Mouse (Mus musculus) heart, embryonic 15.5 days (tissue): ENCODE measurements around the gene Ccdc88c. TPM values are rescaled to one million over a fixed set of nuclear protein-coding genes. Genes with fewer than 3 reads are reported as not detected.

Source experiments
- ATAC-seq: fragments of 200-750 bp; cut with Nextera tagmentation; replicated peaks from 2 replicates; pipeline ENCODE4 v1.8.0; 2017; ENCODE audit warnings: low read depth, moderate TSS enrichment; ENCODE audit not compliant: insufficient number of reproducible peaks, insufficient read depth, low FRiP score
- H3K27ac ChIP-seq: fragments of 300-500 bp; sonication (generic); 2 replicates; pipeline ENCODE4 v1.5.1; 2015; ENCODE audit warnings: mild to moderate bottlenecking, inconsistent platforms
- H3K27me3 ChIP-seq: fragments of 300-500 bp; sonication (generic); 2 replicates; pipeline ENCODE4 v1.6.1; 2015; ENCODE audit warnings: inconsistent platforms
- H3K36me3 ChIP-seq: fragments of 300-500 bp; sonication (generic); 2 replicates; pipeline ENCODE4 v1.6.1; 2015; ENCODE audit warnings: mild to moderate bottlenecking, inconsistent platforms
- H3K4me1 ChIP-seq: fragments of 300-500 bp; sonication (generic); replicated peaks from 2 replicates; pipeline ENCODE4 v1.6.1; 2015; ENCODE audit warnings: inconsistent platforms
- H3K4me2 ChIP-seq: fragments of 300-500 bp; sonication (generic); 2 replicates; pipeline ENCODE4 v1.6.1; 2015; ENCODE audit warnings: inconsistent platforms, mild to moderate bottlenecking, moderate library complexity
- H3K4me3 ChIP-seq: fragments of 300-500 bp; sonication (generic); 2 replicates; pipeline ENCODE4 v1.5.1; 2015; ENCODE audit warnings: mild to moderate bottlenecking, inconsistent platforms
- H3K9ac ChIP-seq: fragments of 300-500 bp; sonication (generic); 2 replicates; pipeline ENCODE4 v1.6.1; 2015; ENCODE audit warnings: mild to moderate bottlenecking, inconsistent platforms
- H3K9me3 ChIP-seq: fragments of 300-500 bp; sonication (generic); replicated peaks from 2 replicates; pipeline ENCODE4 v1.6.1; 2016; ENCODE audit warnings: inconsistent platforms
- WGBS: fragments of 180-500 bp; shearing (Covaris S2); methylation state at CpG from one replicate; pipeline ENCODE4 v1.1.7; 2015; ENCODE audit warnings: mixed read lengths; 5-methylcytosine and 5-hydroxymethylcytosine counted together
- microRNA counts: library from miRNA; unstranded; fragments of <30 nt; microRNA quantifications from one replicate; lab custom pipeline; 2016
- microRNA-seq: library from miRNA; unstranded; fragments of <30 nt; microRNA quantifications from one replicate; pipeline ENCODE4, GENCODE M21; 2016
- polyA plus RNA-seq: library from polyadenylated mRNA; unstranded; fragments of >200 nt; fragmentation: Nextera tagmentation; extraction: Ambion mirVana; gene quantifications from 2 replicates; pipeline ENCODE4 v1.2.1, GENCODE M21; 2015

The Ccdc88c gene
- polyA plus RNA-seq, 1 experiment from 2014 or later, result 2.4 TPM

DNA sequence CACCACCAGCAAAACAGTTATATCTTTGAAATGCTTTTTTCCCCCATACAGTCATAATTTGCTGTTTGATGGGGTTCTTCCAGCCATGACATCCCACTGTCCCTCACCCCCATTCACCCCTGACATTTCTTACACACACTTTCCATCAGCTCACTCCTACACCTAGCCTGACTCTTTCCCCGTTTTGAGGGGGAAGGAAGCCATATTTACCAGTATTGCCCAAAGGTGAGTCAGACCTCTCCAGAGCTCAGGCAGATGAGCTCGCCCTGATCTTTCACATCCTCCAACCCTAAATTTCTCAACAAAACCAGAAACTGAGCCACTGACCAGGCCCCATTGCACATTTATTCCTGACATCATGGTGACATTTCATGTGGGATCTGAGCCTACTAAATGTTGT is 157.0 kb downstream of the Ccdc88c start:
- Histone ChIP-seq H3K27me3 (no peaks in the 10 kb centered on the region), H3K9ac (no peak overlapping the region), H3K4me3 (no peak overlapping the region), H3K4me2 (no peak overlapping the region), H3K4me1 (no peaks in the 10 kb centered on the region), H3K27ac (no peak overlapping the region), H3K9me3 (no peaks in the 10 kb centered on the region), H3K36me3 (no peaks in the 10 kb centered on the region)
- 72% methylated on average over 2 of the region's 2 CpGs for WGBS
- no peak for ATAC-seq

DNA sequence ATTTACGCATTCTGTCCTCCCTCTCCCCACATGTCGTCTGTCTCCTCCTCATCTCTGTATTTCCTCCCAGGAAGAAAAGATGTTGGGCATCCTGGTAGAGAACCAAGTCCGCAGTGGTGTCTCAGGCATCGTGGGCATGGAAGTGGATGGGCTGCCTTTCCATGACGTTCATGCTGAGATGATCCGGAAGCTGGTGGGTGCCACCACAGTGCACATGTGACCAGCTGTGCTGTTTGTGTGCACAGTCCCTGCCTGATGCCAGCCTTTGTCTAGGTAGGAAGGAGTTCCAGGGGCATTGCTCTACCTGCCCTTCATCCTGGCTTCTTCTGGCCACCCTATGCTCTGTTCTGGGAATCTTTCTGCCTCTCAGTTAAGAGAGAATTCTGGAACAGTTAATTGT is 157.6 kb downstream of the Ccdc88c start:
- 83% methylated on average over 6 of the region's 6 CpGs for WGBS
- H3K9ac ChIP-seq, result no peak overlapping the region
- no peaks in the 10 kb centered on the region for H3K27me3 ChIP-seq
- no peaks in the 10 kb centered on the region for H3K9me3 ChIP-seq
- no peaks in the 10 kb centered on the region for H3K4me1 ChIP-seq
- H3K4me2 ChIP-seq, result no peak overlapping the region
- H3K4me3 ChIP-seq, result no peak overlapping the region
- no peak for ATAC-seq
- no peaks in the 10 kb centered on the region for H3K36me3 ChIP-seq
- no peak overlapping the region for H3K27ac ChIP-seq

DNA sequence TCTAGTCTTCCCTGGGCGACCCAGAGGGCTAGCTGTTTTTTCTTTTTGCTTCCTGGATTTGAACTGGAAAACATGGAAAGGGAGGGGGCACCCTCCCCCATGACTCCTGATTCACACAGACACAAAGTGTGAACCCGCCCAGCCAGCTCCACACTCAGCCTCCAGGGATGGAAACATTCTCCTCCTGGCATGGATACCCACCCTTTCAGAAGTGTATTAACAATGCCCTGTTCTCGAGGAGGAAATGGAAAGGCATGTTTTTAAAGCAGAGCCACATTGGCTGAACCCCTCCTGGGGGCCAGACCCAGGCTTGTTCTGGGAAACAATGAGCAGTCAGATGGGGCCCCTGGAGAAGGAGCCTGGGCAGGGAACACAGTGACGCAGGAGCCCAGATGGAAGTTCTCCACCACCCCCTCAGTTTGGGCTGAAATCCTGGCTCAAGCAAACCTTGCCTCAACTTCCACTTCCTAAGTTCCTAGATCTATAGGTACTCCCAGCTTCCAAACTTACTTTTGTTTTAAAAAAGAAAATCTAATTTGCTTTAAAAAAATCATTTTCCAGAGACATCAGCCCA is 160.7 kb downstream of the Ccdc88c start:
- Histone ChIP-seq H3K4me3 (no peak overlapping the region), H3K4me2 (no peak overlapping the region), H3K9ac (no peak overlapping the region), H3K4me1 (no peaks in the 10 kb centered on the region), H3K27me3 (no peaks in the 10 kb centered on the region), H3K9me3 (no peaks in the 10 kb centered on the region), H3K36me3 (no peaks in the 10 kb centered on the region), H3K27ac (no peak overlapping the region)
- 0 out of 2 replicates have a peak, but pooled peaks have one; percentile 31 for ATAC-seq
- WGBS, result 48% methylated on average over 4 of the region's 4 CpGs

DNA sequence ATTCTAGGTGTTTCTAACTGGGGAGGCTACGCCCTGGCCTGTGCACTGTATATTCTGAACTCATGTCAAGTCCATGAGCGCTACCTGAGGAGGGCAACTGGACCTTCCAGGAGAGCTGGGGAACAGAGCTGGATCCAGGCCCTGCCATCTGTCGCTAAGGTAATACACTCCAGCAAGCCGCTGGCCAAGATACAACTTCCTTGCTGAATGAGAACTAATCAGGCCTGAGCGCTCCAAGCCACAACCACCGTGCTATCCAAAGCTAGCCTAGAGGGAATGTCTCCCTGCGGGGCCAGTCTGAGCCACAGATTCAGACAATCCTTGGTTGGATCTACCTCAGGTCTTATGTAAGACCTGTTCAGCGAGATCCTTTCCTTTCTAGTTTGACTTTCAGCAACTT is 161.8 kb downstream of the Ccdc88c start:
- no peak overlapping the region for H3K27ac ChIP-seq
- no peak overlapping the region for H3K9ac ChIP-seq
- 86% methylated on average over 8 of the region's 8 CpGs for WGBS
- no peaks in the 10 kb centered on the region for H3K27me3 ChIP-seq
- no peaks in the 10 kb centered on the region for H3K4me1 ChIP-seq
- H3K4me2 ChIP-seq, result no peak overlapping the region
- no peaks in the 10 kb centered on the region for H3K36me3 ChIP-seq
- no peak overlapping the region for H3K4me3 ChIP-seq
- ATAC-seq, result no peak
- no peaks in the 10 kb centered on the region for H3K9me3 ChIP-seq

DNA sequence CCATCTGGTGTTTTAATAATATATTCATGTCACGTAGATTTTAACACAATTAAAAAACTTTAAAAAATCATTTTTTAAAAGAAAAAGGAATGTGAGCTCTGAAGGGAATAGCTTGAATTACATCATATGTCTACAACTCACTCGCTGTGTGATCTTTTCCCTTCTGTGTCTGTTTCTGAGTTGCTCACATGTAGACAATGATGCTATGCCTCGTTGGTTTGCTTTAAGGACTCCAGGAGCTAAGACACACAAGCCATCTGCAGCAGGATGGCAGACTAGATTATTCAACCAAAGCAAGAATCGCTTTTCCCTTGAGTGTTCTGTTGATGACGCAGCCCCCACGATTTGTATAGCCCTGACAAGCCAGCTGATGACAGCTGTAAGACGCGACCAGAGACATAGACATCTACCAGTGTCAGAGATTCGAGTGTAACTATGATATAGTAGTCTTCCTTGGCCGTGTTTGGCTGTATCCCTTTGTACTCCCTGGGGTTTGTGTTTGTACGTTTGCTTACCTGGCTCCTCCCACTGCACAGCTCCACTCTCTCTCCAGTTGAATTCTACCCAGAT is 163.3 kb downstream of the Ccdc88c start:
- no peak overlapping the region for H3K4me2 ChIP-seq
- H3K27me3 ChIP-seq, result no peaks in the 10 kb centered on the region
- 57% methylated on average over 11 of the region's 11 CpGs for WGBS
- H3K27ac ChIP-seq, result no peak overlapping the region
- H3K4me3 ChIP-seq, result no peak overlapping the region
- no peaks in the 10 kb centered on the region for H3K36me3 ChIP-seq
- H3K9ac ChIP-seq, result no peak overlapping the region
- ATAC-seq, result no peak
- H3K9me3 ChIP-seq, result no peaks in the 10 kb centered on the region
- H3K4me1 ChIP-seq, result no peaks in the 10 kb centered on the region

DNA sequence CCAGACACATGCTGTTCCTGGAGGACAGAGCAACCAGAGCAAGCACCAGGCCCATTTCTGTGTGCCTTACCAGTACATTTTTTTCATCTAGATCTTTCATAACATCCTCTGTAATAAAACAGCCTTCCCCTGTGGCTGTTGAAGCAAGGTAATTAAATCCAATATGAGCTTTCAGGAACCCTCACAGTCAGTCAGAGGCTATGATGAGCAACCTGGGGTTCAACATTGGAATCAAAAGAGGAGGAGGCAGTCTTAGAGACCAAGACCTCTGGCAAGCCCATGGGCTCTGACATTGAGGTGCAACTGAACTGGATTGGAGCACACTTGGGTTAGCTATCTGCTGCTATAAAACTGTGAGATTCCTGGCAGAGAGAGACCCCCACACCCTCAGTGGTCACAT is 163.8 kb downstream of the Ccdc88c start:
- Histone ChIP-seq H3K9me3 (no peaks in the 10 kb centered on the region), H3K4me2 (no peak overlapping the region), H3K9ac (no peak overlapping the region), H3K4me1 (no peaks in the 10 kb centered on the region), H3K4me3 (no peak overlapping the region), H3K27me3 (no peaks in the 10 kb centered on the region), H3K27ac (no peak overlapping the region), H3K36me3 (no peaks in the 10 kb centered on the region)
- ATAC-seq, result no peak

DNA sequence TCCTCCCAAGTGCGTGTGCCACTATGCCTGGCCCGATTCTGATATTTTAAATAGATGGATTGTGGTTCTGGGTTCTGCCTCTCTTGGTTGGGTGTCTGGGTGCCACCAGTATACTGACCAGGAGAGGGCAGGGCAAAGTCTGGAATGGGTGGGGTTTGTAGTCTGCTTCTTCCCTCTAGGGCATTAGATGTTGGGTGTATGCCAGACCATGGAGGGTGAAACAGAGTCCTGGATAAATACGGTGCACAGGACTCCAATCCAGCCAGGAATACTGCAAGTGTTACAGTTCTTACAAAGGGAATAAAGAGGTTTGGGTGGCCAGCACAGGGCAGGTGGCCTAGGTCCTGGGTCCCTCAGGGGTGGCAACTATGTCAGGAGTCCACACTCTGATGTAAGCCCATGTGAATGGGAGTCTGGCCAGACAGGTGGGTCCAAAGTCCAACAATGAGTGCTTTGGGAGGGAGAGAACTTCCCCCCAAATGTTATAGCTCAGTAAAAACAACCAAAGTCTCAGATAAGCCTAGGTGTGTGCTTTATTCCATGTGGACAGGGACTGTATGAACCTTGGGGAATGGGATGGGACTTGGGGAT is 165.9 kb downstream of the Ccdc88c start:
- ATAC-seq, result no peak
- WGBS, result 77% methylated on average over 3 of the region's 3 CpGs

DNA sequence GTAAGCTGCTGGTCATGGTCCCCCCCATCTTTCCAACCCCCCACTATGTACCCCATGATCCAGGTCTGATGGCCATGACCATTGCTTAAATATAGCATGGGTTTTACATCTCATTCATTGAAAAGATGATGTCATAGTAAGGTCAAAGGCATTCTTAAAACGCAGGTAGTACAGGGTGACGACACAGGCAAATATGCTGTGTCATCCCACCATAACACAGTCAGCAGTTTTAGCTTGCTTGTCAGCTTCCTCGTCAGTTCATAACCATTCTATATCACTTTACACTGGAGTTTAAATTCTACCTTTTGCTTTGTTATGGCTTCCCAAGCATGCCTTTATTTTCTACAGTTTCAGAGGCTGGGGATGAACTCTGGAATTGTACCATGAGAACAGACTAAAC is 166.6 kb downstream of the Ccdc88c start:
- H3K4me2 ChIP-seq, result no peak overlapping the region
- no peaks in the 10 kb centered on the region for H3K4me1 ChIP-seq
- no peaks in the 10 kb centered on the region for H3K9me3 ChIP-seq
- H3K27ac ChIP-seq, result no peak overlapping the region
- no peak for ATAC-seq
- H3K9ac ChIP-seq, result no peak overlapping the region
- no peak overlapping the region for H3K4me3 ChIP-seq
- 79% methylated on average over 3 of the region's 3 CpGs for WGBS
- H3K27me3 ChIP-seq, result no peaks in the 10 kb centered on the region
- H3K36me3 ChIP-seq, result no peaks in the 10 kb centered on the region

More for the DNA sequence above, 165.9 kb downstream of the Ccdc88c start:
- Histone ChIP-seq H3K9ac (no peak overlapping the region), H3K27ac (no peak overlapping the region), H3K4me1 (no peaks in the 10 kb centered on the region), H3K27me3 (no peaks in the 10 kb centered on the region), H3K4me2 (no peak overlapping the region), H3K4me3 (no peak overlapping the region), H3K9me3 (no peaks in the 10 kb centered on the region), H3K36me3 (no peaks in the 10 kb centered on the region)

MicroRNAs within 50 kb of the gene (microRNA counts, 519-probe panel; counts per million panel counts)
- 2,499 counts per million, percentile 51 among the panel's probes with 10 or more counts for microRNA mmu-miR-1190 (lab: Ali Mortazavi, UCI)

Small RNA genes lying within 50 kb of the gene (microRNA-seq; reads per million reads assigned to microRNA genes)
- not detected for gene Mir1190

Other genes starting within 250 kb of the Ccdc88c start
- 4.5 and 5.3 TPM in 2 replicates for gene Dglucy, start 250.0 kb downstream of the Ccdc88c start, polyA plus RNA-seq
- 6.0 and 7.1 TPM in 2 replicates for gene Gpr68, start 120.9 kb downstream of the Ccdc88c start, polyA plus RNA-seq
- 27.0 and 30.9 TPM in 2 replicates for gene Ppp4r3a, start 54.6 kb upstream of the Ccdc88c start, polyA plus RNA-seq